Mouse (Mus musculus): Measurements from ENCODE around the gene Myo18b. TPM values are rescaled to one million over a fixed set of nuclear protein-coding genes. Genes with fewer than 3 reads are reported as not detected.

The Myo18b gene
- total and polyA plus RNA-seq, 3 experiments = not detected

GRCm38 (mm10) chr5:112935436-112935835 lies 39.3 kb upstream of the Myo18b start:
- H3K9ac ChIP-seq (ENCODE audit: insufficient read depth, low read depth) = no peak overlapping the region
- H3K36me3 ChIP-seq (replicated peaks in 1 of 2; ENCODE audit: control insufficient read depth in 1 of 2, insufficient read depth in 1 of 2, low read length in 1 of 2) = no peaks in the 10 kb centered on the region
- no peaks in the 10 kb centered on the region for H3K79me2 ChIP-seq (replicated peaks; ENCODE audit: control insufficient read depth, extremely low read depth, insufficient read depth, poor library complexity, severe bottlenecking)
- H3K4me3 ChIP-seq (replicated peaks in 1 of 3; ENCODE audit: low read depth in 2 of 3, low read length in 2 of 3, poor library complexity in 1 of 3) = no peak overlapping the region
- no peak overlapping the region for H3K4me2 ChIP-seq (ENCODE audit: insufficient read depth, low read depth, poor library complexity, severe bottlenecking)
- no peak for DNase-seq (ENCODE audit: extremely low read depth)
- dilution Hi-C loops (cut with MboI; ENCODE audit: extremely low pct_ligation_motif_present, extremely low pct_unique_long_range_greater_than_20kb, low sequenced_read_pairs) (no loop called here), in situ Hi-C loops (cut with MboI; ENCODE audit: low pct_ligation_motif_present, low pct_unique_long_range_greater_than_20kb, low sequenced_read_pairs) (no loop called here)
- no peaks in the 10 kb centered on the region for H3K4me1 ChIP-seq (ENCODE audit: control insufficient read depth in 1 of 2, insufficient read depth in 2 of 2)
- H3K9me3 ChIP-seq (replicated peaks; ENCODE audit: low read length) = peaks cover 95% of the 10 kb centered on the region
- TF ChIP-seq SMC3 (IDR thresholded peaks at IDR 0.05; ENCODE audit: low read depth, low read length) (no peak), MXI1 (IDR thresholded peaks at IDR 0.05; ENCODE audit: low read depth, low read length) (no peak), PAX5 (IDR thresholded peaks at IDR 0.05; ENCODE audit: low read length) (no peak), UBTF (IDR thresholded peaks at IDR 0.05; ENCODE audit: low read depth, low read length) (no peak), USF1 (IDR thresholded peaks at IDR 0.05; ENCODE audit: low read depth, low read length) (no peak), CHD1 (IDR thresholded peaks at IDR 0.05; ENCODE audit: low read depth, low read length) (no peak), GABPA (IDR thresholded peaks at IDR 0.05; ENCODE audit: insufficient replicate concordance, low read depth, low read length) (no peak), USF2 (conservative IDR thresholded peaks at IDR 0.05; ENCODE audit: low read depth, low read length) (no peak), JUN (IDR thresholded peaks at IDR 0.05; ENCODE audit: insufficient read depth, low read depth, low read length) (no peak)
- no peaks in the 10 kb centered on the region for H3K27me3 ChIP-seq (replicated peaks)
- no peak overlapping the region for H3K27ac ChIP-seq (ENCODE audit: insufficient read depth, low read depth)

DNA sequence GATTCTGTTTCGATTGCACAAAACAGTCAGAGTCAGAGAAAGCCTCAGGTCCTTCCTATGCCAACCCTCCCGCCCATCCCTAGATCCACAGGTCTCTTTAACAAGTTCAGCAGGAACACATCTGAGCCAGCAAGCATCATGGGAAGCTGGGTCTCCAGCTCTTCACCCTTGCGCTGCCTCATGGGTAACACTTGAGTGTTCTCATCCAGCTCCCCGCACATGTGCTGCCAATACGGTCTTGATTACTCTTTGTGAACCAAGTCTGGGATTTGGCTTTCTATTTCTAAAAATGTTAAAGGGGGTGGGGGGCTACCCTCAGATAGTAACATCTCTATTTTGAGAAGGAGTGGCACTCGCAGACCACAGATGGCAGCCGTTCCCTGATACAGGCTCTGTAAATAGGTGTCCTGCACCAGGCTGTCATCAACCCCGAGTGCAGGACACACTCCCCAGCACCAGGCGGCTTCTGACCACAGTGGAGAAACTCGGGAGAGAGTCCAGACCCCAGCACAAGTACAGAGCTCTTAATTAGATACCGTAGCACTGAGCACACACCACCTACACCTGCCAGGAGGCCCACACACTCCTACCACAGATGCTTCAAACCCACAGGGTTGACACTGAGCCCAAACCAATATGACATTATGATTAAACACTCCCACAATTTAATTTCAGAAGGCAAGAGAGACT lies 36.9 kb upstream of the Myo18b start:
- Histone ChIP-seq H3K79me2 (replicated peaks; ENCODE audit: control insufficient read depth, extremely low read depth, insufficient read depth, poor library complexity, severe bottlenecking) (no peaks in the 10 kb centered on the region), H3K27ac (ENCODE audit: insufficient read depth, low read depth) (no peak overlapping the region), H3K9ac (ENCODE audit: insufficient read depth, low read depth) (no peak overlapping the region), H3K4me1 (ENCODE audit: control insufficient read depth in 1 of 2, insufficient read depth in 2 of 2) (no peaks in the 10 kb centered on the region), H3K9me3 (replicated peaks; ENCODE audit: low read length) (peaks cover 94% of the 10 kb centered on the region), H3K4me2 (ENCODE audit: insufficient read depth, low read depth, poor library complexity, severe bottlenecking) (no peak overlapping the region), H3K27me3 (replicated peaks) (no peaks in the 10 kb centered on the region), H3K36me3 (replicated peaks in 1 of 2; ENCODE audit: control insufficient read depth in 1 of 2, insufficient read depth in 1 of 2, low read length in 1 of 2) (no peaks in the 10 kb centered on the region), H3K4me3 (replicated peaks in 1 of 3; ENCODE audit: low read depth in 2 of 3, low read length in 2 of 3, poor library complexity in 1 of 3) (no peak overlapping the region)
- in situ Hi-C loops (cut with MboI; ENCODE audit: low pct_ligation_motif_present, low pct_unique_long_range_greater_than_20kb, low sequenced_read_pairs) = no loop called here
- TF ChIP-seq ZKSCAN1 (IDR thresholded peaks at IDR 0.05; ENCODE audit: borderline replicate concordance, low read depth, low read length) = no peak
- no peak for TF ChIP-seq ZC3H11A (IDR thresholded peaks at IDR 0.05; ENCODE audit: low read depth, low read length)
- no peak for TF ChIP-seq IRF4 (IDR thresholded peaks at IDR 0.05; ENCODE audit: low read depth, low read length)
- TF ChIP-seq HCFC1 (IDR thresholded peaks at IDR 0.05; ENCODE audit: low read depth, low read length) = no peak
- TF ChIP-seq TBP (conservative IDR thresholded peaks at IDR 0.05; ENCODE audit: low read depth, low read length) = no peak
- no peak for TF ChIP-seq KAT2A (IDR thresholded peaks at IDR 0.05; ENCODE audit: insufficient replicate concordance, low read length)
- no peak for TF ChIP-seq MXI1 (IDR thresholded peaks at IDR 0.05; ENCODE audit: low read depth, low read length)
- no peak for TF ChIP-seq BHLHE40 (IDR thresholded peaks at IDR 0.05; ENCODE audit: low read depth, low read length)
- TF ChIP-seq CTCF (conservative IDR thresholded peaks at IDR 0.05 in 1 of 2, IDR thresholded peaks at IDR 0.05 in 1 of 2; ENCODE audit: low read depth in 2 of 2, low read length in 2 of 2) = no peak
- no peak for TF ChIP-seq SIN3A (IDR thresholded peaks at IDR 0.05; ENCODE audit: low read length)
- no peak for TF ChIP-seq NRF1 (IDR thresholded peaks at IDR 0.05; ENCODE audit: low read depth, low read length)
- TF ChIP-seq EP300 (IDR thresholded peaks at IDR 0.05; ENCODE audit: low read length) = no peak
- TF ChIP-seq USF2 (conservative IDR thresholded peaks at IDR 0.05; ENCODE audit: low read depth, low read length) = no peak
- DNase-seq (ENCODE audit: extremely low read depth) = no peak
- dilution Hi-C loops (cut with MboI; ENCODE audit: extremely low pct_ligation_motif_present, extremely low pct_unique_long_range_greater_than_20kb, low sequenced_read_pairs) = no loop called here
